Mouse (Mus musculus) skeletal muscle tissue, adult 2 months (tissue): ENCODE measurements around the gene Rfxap.
A peak's percentile ranks its signal among the peaks of the same experiment; 100 is the strongest.

Source experiments
- DNase-seq: peaks from one replicate; pipeline ENCODE4 v3.0.0-alpha.2; 2012; ENCODE audit warnings: low read depth, low spot score

Gene Rfxap

DNA sequence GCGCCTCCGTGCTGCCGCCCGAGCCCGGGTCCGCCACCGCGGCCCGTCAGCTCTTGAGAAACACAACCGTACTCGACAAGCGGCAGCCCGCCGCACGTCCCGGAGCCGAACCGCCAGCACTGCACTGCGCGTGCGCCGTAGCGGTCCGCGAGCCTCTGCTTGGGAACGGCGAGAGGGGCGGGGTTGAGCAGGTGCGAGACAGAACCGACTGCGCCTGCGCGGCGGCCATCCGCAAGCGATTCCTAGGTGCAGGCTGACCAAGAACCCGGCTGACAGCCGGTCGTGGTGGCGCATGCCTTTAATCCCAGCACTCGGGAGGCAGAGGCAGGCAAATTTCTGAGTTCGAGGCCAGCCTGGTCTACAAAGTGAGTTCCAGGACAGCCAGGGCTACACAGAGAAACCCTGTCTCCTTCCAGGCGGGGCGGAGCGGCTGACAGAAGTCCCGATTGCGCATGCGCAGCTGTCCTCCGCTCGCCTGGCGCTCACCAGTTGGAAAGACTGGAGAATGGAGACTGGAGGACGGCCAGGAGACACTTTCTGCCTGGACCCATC, at the start of gene Rfxap:
Gene Rfxap (minus strand): TSS at position 126 of the 552 bp plus-strand sequence.
- DNase-seq, result peak; percentile 97

DNA sequence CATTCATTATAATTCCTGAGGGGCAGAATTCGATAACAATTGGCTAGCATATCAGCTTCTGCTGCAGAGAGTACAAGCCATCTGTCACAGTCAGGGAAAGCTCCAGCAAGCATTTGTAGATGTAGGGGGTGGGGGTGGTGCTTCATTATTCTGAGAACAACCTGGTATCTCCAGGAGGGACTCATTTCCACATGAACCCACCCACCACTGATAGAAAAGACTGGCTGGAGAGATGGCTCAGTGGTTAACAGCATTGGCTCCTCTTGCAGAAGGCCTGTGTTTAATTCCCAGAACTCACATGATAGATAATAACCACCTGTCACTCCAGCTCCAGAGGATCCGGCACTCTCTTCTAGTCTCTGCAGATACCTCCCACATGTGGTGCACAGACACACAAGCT, 27.8 kb upstream of the Rfxap start:
- DNase-seq, result no peak

DNA sequence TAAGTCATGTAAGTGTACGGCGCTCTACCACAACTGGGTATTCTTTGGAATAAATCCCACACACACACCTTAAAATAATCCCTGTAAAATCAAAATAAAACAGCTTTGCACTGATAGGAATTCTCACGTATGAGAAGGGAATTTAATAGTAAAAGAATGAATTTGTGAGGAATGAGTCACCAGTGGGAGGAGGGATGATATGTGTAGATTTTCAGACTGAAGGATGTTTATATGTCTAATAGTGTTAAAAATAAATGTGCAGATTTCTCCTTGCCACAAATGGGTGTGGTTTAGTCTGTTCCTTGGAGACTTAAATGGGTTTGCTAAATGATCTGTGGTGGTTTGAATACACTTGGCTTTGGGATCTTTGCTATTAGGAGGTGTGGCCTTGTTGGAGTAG, 24.9 kb upstream of the Rfxap start:
- no peak for DNase-seq

DNA sequence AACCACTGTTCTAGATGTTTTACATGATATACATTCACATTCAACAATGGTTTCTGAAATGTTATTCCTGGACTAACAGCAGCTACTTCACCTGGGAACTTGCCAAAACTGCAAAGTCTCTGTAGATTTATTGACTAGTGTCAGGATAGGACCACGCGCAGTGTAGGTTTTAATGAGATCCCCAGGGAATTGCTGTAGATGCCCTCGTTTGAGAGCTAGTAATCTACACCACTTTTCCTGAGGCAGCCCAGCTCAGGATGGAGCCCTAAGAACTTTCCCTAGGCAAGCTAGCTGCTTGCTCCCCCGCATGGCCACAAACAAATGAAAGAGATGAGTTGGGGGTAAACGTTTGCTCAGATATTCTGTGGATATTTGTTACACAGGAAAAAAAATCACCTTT, 14.9 kb upstream of the Rfxap start:
- no peak for DNase-seq

DNA sequence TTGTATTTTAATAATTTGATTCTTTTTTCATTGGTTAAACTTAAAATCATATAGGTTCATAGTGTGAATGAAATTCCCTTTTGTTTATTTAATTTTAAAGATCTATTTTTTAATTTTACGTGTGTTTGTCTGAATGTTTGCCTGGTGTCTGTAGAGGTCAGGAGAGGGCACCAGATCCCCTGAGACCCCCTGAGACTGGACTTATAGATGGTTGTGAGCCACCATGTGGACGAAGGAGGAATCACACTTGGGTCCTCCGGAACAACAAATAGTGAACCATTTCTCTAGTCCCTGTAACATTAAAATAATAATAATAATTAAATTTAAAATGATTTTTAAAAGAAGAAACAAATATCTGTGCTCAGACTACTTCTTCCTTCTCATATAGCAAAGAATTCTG, 7.7 kb upstream of the Rfxap start:
- no peak for DNase-seq

DNA sequence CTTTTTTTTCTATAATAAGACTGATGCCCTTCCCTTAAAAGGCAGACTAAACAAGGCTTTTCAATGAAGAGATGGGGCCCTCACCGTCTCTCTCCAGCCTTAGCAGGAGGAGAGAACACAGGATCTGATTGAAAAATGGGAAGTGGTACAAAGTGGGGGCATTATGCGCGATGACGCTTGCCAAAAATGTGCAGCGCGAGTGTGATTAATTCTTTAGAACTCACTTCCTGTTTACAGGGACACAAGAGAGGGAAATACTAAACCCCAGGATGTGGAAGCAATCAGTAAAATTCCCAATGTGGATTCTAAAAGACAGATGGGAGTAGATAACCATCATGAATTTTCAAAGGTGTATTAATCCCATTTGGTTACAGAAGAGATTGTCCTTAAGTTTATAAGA, 7.0 kb upstream of the Rfxap start:
- DNase-seq, result no peak

DNA sequence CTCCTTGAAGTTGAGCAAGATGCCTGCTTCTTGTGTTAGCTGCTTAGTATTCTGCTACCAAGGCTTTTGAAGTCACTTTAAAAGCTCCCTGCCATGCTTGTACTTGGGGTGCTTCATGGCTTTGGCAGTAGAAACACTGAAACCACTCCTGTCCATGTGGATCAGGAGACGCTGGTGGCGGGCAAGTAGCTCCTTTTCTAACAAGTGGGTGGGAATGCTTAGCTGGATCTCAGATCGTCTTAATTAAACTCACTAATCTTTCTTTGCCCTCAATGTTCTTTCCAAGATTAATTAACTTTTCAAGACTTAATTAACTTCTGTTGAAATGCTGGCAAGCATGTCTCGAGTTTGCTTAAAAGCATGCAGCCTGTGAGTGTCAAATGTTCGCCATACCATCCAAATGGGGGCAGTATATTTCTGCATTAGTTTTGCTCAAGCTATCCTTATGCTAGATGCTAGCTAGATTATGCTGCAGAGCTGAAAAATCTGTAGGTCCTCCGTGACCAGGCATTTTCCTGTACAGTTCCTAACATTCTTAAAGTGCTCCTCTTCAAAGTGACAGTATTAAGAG, 5.9 kb upstream of the Rfxap start:
- DNase-seq, result no peak

DNA sequence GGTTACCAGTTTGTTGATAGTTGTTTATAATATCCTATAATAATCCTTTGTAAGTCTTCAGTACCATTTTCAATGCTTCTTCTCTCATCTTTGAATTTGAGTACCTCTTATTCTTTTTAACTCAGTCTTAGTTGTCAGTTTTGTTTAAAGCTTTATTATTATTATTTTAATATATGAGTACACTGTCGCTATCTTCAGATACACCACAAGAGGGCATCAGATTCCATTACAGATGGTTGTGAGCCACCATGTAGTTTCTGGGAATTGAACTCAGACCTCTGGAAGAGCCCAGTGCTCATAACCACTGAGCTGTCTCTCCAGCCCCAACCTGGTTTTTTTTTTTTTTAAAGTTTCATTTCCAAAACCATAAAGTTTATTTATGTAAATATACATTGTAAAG, 4.0 kb upstream of the Rfxap start:
- no peak for DNase-seq

DNA sequence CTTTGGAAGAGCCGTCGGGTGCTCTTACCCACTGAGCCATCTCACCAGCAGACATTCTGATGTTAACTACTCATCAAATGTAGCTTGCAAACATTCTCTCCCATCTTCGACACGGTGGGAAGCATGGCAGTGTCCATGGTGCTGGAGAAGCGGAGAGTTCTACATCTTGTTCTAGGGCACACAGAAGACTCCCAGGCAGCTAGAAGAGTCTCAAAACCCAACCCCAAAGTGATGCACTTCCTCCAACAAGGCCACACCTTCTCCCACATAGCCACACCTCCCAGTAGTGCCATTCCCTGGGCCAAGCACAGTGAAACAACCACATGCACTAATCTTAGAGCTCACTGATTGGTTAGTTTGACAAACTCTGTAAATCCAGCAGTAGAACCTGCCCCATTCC, 1.5 kb upstream of the Rfxap start:
- DNase-seq, result no peak

DNA sequence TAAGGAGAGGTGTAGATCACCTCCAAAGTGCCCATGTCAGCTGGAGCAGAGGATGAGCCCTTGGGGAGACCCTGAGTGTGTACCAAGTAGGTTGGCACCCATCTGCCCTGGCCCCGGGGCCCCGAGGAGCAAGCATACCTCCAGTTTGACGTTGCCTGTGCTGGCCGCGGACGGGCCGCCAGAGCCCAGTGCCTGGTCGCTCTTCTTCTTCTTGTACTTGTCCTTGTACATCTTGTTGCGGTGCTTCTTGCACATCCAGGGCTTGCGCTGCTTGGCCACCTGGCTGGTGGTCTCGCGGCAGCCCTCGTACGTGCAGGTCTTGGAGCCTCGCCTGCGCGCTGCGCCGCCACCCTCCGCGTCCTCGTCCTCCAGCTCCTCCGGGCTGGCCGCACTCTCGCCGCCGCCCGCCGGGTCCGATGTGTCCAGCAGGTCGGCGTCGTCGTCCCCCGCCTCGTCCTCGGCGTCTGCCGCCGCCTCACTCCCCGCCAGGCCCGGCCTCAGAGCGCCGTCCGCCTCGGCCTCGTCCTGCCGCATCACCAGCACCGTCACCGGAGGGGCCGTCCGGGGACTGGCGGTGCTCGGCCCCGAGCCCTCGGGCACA, 430 bp downstream of the Rfxap start:
- no peak for DNase-seq

DNA sequence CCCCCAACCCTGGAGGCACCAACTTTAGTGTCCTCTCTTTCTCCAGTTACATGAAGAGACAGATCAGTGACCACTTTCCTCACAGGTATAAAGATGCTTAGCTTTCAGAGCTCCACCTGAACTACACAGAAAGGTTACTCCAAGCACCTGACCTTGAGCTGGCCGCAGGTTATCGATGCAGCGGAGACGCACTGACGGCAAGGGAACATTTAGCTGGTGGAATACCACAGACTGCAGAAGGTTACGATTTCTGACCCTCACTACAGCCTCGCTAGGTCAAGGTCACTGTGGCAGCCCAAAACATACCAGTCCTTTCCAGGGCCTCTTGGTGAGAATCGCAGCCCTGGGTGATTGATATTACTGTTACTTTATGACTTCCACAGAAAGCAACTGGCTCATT, 3.9 kb downstream of the Rfxap start:
- DNase-seq, result no peak

DNA sequence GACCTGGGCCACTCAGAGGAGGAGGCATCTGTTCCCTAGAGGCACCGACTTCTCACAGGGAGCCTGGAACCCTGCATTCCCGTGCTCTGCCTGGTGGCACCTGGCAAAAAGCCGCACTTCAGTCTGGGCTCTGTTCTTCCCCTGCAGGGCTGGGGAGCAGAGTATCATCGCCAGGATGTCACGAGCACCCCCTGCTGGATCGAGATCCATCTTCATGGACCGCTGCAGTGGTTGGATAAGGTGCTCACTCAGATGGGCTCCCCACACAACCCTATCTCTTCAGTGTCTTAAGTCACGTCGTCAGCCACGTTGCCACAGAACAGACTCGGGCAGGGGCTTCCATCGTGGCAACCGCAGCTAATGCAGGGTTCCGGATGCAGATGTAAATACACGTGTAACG, 10.4 kb downstream of the Rfxap start:
- DNase-seq, result no peak

DNA sequence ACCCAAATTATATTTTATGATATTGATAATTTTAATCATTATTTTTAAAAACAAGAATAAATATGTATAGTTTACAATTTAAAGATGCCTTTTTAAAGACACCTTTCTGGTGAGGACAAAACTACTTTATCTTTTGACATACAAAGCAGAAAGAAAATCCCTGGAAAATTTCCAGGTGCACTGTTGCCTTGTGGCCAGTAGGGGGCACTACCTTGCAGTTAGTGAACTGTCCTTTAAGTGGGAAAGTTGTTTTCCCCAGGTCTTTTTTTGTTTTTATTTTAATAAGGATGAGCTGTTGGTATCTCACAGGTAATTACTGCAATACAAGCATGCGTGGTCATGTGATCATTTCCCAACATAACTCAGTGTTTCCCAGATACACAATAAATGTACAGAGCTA, 11.8 kb downstream of the Rfxap start:
- no peak for DNase-seq

DNA sequence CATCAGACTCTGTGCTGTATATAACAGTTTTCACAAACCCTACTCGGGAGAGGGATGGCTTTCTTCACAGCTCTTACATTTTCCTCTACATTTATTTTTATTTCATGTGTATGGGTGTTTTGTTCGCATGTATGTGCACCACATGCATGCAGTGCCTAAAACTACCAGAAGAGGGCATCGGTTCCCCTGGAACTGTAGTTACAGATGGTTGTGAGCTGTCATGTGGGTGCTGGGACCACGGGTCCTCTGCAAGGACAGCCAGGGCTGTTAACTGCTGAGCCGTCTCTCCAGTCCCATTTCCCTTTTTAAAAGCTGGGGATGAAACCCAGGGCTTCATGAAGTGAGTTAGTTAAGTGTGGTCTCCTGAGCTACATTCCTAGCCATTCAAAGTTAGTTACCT, 12.2 kb downstream of the Rfxap start:
- no peak for DNase-seq

DNA sequence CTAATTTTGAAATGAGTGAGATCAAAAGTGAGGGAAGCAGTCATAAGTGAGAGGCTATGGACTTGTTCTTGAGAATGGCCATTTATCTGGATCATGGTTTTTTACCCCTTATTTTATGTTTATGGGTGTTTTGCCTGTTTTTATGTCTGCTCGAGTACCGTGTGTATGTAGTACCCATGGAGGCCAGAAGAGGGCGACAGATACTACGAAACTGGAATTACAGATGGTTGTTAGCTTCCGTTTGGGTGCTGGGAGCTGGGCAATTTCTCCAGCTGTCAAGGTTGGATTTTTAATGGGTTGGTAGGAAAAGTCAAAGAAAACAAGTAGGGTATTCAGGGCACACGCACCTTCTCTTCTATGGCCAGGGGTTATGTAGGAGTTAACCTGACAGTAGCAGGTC, 13.8 kb downstream of the Rfxap start:
- DNase-seq, result no peak

DNA sequence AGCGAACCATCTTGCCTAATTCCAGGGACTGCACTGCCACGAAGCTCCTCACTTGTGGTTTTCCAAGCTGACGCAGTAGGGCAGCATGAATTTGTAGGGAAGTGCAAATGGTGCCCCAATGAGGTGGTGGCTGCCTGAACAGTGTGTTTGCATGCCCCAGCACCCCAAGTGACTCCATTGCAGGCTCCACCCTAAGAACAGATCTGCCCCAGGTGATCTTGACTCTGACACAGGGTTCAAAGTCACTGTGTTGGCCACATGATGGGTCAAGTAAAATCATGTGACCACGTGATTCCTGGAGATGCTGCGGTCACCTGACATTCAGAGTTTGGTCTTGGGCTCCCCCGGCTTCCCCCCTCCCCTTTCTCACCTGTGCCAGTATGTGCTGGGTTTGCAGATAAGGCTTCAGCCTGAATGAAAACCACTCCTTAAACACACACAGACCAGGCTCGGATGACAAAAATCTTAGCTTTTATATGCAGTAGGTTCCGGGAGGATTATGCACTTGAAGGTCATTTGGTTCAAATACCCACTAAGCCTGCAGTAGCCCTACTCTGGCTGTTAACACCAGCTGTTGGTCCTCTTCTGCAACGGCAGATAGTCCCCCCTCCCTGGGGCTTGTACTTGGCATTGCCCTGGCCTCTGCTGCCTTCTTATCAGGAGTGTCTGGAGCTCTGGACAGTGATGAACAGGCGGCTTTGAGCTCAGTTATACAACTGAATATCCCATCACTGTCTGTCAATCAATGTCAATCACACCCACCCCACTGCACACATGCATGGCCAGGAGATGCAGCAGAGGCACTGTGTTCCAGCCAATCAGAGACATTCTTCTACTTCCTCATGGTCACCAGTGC, 15.5 kb downstream of the Rfxap start:
- DNase-seq, result no peak

DNA sequence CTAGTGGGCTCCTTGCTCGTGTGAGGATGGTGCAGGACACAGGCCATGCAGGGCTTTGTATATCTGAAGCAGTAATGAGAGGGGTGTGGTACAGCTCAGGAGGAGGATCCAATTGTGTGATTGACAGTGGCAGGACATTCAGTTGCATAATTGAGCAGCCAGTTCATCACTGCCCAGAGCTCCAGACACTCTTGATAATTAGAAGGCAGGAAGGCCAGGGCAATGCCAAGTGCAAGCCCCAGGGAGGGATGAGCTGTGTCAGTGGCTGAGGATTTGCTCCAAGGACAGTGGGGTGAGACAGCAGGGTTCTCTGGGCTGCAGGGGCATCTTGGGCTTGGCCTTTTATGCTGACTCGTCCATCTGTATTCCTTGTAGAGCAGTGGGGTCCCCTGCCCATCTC, 17.0 kb downstream of the Rfxap start:
- DNase-seq, result no peak

DNA sequence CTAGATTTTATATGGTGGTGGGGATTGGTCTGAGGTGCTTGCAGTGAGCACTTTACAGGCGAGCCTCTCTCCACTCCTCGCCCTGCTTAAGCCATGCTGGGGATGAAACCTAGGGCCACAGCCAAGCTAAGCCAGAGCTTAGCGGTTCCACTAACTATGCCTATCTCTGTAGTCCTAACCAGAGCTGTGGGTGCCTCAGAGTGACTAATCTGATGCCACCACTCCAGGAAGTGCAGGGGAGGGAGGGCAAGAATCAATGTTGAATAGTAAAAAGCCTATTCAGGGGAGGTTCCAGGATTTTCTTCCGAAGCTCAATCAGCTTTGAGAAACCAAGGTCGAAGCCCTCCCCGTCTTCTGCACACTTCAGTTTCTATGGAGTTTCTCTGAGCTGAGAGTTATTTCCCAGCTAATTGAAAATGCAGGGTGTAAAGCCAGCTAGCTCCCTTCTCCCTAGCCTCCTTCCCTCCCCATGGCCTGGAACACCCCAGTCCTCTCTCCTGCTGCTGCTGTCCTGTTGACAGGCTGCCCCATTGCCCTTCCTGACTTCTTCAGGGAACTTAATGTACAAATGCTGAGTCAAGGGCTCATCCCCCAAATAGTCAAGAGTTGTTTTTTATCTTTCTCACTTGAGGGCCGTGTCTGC, 31.5 kb downstream of the Rfxap start:
- DNase-seq, result no peak

DNA sequence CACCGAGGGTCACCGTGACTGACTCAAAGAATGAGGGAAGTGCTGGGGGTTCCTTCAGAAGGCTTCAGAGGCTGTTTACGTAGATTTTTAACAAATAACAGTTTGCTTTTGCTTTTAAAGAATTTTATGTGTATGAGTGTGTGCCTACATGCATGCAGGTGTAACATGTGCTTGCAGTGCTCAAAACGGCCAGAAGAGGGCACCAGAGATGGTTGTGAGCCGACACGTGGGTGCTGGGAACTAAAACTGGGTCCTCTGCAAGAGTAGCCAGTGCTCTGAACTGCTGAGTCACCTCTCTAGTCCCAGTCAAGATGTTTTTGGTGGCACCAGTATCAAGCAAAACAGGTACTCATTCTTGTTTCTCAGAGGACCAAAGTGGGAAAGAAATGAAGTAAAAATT, 34.0 kb downstream of the Rfxap start:
- DNase-seq, result no peak

DNA sequence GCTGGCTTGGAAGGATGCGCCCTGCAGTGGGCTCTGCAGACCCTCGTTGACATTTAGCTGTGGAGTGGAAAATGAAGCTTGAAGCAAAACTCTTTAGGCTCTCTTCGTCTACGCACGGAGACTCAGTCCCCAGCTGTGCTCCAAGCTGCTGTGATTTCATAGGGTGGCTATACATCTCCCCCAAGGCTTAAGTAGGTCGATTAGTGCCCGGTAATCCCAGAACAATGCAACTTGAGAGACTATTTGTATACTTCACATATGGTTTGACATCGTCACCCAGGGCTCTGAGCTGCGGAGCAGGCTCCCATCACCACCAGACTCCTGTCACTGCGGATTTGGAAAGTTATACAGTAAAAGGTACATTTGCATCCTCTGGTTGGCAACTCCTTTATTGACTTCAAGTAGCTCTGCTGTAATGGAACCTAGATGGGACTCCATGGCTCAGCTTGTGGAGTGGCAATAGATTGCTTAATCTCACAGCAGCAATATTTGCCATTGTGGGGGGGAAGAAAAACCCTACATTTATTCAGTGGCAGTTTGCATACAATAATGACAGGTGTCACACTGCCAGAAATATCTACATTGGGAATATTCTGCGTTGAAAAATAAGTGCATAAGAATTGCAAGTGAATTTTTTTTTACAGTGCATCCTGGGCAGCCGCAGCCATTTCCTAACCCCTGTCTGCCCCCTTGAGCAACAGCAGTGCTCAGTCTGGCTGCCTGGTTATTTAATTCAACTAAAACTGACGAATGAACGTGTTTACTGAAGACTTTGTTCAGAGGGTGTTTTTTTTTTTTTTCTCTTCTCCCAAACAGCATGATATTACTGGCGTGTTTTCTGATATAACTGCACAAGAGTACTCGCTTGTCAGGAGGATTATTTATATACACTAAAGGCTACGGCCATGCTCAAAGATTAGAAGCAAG, 38.0 kb downstream of the Rfxap start:
- DNase-seq, result no peak

DNA sequence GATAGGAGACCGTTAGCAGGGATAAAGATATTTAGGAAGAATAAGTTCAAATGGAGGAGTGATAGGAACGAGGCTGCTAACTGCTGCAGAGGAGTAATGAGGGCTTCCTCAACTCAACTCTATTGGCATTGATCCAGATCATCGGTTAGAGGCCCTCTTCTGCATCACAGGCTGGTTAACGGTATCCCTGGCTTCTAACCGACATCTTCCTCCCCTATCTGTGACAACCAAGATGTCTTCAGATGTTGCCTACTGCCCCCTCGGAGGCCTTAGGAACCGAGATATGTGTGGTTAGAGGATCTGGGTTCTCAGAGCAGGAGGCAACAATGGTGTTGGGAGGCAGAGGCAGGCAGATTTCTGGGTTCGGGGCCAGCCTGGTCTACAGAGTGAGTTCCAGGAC, 39.0 kb downstream of the Rfxap start:
- no peak for DNase-seq
